Mouse (Mus musculus): ENCODE data around the gene C530008M17Rik.

DNA sequence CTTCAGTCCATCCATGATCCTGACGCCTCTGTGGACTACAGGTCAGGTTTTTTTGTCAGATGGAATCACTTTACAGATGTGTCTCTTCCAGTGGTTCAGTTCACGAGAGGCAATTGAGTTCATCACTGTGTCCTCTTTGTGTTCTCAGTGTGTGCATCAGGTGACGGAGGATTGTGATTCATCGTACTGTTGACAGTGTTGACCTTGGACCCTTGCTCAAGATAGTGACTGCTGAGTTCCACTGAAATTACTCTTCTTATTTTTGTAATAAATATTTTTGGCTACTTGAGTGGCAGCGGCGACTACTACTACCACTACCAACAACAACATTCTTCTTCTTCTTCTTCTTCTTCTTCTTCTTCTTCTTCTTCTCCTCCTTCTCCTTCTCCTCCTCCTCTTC, 85.2 kb downstream of the C530008M17Rik start:
- no peak for TF ChIP-seq CTCF (IDR thresholded peaks at IDR 0.05; ENCODE audit: extremely low read depth, insufficient read depth, low read length)
- no peak for TF ChIP-seq POLR2A (IDR thresholded peaks at IDR 0.05; ENCODE audit: extremely low read depth, insufficient read depth, low read length)

Measured in cortical plate, adult 2 months (tissue).